Mouse (Mus musculus) c-Kit-positive CD71-positive TER-119-positive erythroid progenitor cells, embryonic 14.5 days (primary cell): ENCODE results near the gene Dynlrb2.

Experiments used
- DNase-seq: peaks from one replicate; pipeline ENCODE4 v3.0.0-alpha.2; 2013; ENCODE audit warnings: low spot score

Dynlrb2 gene

DNA sequence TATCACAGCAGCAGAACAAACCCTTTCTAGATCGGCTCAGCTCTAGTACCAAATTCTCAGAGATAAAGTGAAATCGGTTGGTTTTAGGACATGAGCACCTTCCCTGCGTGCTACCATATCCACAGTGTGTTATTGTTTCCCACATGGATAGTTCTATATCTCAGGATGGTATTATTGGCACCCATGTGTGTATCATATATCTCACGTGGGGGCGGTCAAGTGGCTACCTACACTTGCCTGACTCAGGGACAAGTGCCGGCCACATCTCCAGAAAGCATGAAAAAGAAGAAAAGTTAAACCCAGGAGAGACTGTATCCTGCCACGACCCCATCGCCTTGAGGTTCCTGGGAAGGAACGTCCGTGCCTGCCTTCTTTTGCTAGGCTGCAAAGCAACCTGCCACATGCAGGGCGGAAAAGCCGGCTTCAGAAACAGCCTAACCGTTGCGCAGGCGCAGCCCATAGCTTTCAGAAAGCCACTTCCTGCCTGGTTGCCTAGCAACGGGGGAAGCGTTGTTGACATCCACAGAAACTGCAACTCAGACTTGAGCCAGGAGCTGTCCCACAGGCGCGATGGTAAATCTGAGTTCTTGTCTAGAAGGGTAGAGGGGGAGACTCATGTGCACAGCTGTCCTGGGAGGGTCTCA, at the start of gene Dynlrb2:
Gene Dynlrb2, plus strand, starts transcription at position 498 of the 644 bp plus-strand sequence.
- peak; percentile 24 for DNase-seq

DNA sequence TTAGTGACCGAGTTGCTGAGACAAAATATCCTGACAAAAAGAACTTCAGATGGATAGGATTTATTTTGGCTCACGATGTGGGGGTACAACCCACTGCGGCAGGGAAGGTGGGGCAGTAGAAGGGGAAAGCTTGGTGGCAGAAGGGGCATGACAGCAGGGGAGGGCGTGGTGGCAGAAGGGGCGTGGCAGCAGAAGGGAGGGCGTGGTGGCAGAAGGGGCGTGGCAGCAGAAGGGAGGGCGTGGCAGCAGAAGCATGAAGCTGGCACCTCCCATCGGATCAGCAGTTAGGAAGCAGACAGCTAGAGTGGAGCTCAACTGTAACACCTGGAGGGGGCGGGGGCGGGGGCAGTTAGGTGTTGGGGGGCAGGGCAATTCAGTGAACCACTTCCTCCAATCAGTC, 46.2 kb upstream of the Dynlrb2 start:
- no peak for DNase-seq

- no peak for DNase-seq
Measured at GRCm38 (mm10) chr8:116461472-116461871, 43.3 kb upstream of the Dynlrb2 start.

DNA sequence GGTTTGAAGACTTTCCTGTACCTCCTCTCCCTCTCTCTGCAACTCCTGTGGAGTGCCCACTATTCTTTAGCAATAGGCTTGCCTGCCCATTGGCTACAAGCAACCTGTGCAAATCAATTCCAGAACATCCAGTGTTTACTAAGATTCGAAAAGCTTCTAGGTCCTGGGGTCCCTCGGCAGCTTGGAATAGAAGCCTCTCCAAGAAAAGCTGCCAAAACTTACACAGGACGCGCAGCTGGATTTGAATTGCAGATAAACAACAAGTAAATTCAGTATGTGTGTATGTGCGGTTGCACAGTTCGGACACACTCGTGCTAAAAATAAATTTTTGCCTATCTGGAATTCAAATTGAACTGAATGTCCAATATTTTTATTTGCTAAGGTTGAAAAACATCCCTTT, 38.2 kb upstream of the Dynlrb2 start:
- no peak for DNase-seq

DNA sequence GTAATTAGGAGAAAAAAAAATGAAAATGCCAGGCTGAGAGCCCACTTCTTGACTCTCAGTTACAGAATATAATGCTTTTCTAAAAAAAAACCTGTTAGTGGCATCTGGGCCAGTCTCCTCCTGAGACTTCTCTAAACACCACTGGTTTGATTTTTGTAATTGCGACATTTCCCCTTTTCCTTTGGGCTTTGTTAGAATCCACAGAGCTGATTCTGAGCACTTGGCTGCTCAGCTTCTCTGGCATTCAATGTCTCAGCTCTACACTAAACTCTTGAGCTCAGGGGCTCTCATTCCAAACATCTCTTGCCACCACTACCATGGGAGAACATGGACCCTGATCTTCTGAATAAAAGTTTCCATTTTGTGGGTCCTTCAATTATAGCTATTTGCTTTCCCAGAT, 37.7 kb upstream of the Dynlrb2 start:
- DNase-seq, result no peak

DNA sequence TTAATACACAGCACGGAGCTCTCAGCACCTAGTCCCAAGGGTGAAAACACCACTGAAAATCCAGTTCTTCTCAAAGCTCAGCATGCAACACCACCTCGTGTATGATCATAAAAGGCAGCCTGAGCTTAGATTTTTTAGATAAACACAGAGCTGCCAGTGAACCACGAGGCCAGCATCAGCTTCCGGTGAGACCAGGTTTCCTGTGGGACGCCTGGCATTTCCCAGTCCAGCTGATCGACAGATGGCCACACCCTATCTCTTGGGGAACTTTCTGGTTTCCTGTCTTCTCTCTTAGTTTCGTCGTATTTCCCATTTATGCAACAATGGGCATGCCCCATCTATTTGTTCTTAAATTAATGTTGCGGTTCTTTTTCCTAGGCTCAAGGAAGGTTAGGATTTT, 26.8 kb upstream of the Dynlrb2 start:
- DNase-seq, result no peak

DNA sequence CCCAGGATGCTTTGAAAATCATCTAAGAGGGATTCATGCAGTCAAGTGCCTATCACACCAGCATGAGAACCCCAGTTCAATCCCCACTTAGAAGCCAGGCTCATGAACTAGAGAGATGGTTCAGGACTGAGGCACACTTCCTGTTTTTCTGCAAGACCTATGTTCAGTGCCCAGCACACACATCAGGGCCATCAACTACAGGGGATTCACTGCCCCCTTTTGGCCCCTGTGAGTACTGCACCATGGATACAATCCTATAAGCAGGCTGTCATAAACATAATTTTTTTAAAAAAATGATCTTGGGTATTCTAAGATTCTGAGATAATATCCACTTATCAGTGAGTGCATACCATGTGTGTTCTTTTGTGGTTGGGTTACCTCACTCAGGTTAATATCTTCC, 26.1 kb upstream of the Dynlrb2 start:
- no peak for DNase-seq

DNA sequence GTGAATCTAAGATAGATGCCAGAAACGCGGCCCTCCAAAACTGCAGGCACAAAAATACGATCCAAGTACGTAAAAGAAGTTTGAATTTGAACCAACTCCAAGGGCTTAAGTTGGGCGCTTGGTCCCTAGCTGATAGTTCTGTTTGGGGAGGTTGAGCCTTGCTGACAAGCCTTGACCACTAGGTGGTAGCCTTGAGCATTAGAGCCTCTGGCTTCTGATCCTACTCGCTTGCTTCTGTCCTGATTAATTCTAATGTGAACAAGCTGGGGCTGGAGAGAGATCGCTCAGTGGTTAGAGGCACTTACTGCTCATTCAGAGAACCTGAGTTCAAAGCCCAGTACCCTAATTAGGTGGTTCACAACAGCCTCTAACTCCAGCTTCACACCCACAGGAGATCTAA, 23.9 kb upstream of the Dynlrb2 start:
- peak; percentile 16 for DNase-seq

DNA sequence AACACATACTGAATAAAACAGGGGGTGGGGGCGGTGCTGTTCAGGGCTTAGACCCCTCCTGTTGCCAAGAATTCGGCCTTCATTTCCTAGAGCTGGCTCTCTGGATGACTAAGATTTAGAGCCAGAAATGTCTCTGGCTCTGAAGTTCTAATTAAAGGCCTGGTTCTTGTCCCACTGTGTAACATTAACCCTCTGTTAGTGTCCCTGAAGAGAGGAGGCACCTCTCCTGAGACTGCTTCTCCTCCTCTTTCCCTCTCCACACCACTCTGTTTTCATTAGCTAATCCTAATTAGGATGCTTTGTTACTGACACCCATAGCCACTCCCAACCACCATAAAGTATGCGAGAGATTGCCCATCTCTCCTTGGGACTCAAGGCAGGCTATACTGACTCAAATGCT, 22.0 kb upstream of the Dynlrb2 start:
- no peak for DNase-seq

DNA sequence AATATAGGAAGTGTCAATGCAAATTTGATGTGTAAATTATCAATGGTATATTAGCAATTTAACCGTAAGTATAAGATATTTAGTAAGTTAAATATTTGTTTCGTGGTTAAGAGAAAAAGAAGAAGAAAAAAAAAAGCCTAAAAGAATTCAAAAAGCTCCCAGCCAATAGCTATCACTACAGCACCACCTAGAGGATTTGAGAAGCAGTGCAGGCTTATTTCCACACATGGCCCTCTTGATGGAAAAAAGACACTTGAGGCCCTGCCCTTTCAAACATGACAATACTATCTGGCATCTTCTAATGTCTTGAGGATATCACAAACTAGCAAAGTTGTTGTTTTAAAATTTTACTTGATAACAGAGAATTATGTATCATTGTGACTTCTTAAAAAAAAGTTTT, 20.7 kb upstream of the Dynlrb2 start:
- no peak for DNase-seq

DNA sequence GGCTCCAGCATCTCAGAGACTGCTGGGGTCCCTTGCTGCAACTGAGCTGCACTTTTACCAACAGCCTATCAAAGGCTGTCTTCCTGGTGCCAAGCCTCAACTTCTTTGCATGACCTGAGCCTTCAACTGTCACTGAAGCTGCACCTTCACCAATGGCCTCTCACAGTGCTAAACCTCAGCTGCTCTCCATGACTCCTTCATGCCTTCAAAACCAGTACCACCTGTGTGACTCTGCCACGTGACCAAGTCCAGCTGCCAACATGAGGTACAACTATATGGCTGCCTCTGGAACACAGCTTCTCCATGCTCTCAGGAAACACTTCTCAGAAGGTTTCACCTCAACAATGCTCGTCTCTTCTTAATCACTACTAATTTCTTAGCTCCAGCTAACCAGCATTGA, 16.2 kb upstream of the Dynlrb2 start:
- no peak for DNase-seq

- no peak for DNase-seq
Measured at GRCm38 (mm10) chr8:116500057-116500809, 4.5 kb upstream of the Dynlrb2 start.

- DNase-seq, result no peak
Measured at GRCm38 (mm10) chr8:116508721-116509120, 3.9 kb downstream of the Dynlrb2 start.

DNA sequence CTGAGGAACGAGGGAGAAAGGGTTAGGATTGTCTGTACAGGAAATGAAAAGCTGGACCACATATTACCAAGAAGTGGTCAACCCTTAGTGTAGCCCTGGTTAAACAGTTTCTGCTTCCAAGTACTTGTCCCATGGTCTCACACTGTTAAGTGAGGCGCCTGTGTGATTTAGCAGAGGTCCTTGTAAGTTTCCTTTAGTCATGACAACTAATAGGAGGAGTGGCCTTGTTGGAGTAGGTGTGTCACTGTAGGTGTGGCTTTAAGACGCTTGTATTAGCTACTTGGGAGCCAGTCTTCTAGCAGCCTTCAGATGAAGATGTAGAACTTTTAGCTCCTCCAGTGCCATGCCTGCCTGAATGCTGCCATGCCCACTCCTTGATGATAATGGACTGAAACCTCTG, 4.5 kb downstream of the Dynlrb2 start:
- DNase-seq, result no peak

DNA sequence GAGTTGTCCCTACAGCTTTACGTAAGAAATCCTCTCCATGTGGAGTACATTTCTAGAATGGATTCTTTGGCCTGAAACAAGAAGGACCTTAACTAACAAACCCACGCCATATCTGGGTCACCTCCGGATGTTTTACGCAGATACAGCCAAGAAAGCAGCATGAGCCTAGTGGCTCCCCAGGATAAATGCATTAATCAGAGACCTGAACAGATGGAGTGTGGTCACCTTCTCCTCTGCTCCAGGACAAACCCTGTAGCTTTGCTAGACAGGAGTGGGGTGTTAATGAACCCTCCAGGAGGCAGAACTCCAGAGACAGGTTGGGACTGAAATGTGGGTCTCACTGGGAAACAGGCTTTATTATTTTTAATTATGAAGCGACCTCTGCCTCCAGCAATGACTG, 14.9 kb downstream of the Dynlrb2 start:
- DNase-seq, result no peak

- no peak for DNase-seq
Measured at GRCm38 (mm10) chr8:116521208-116521607, 16.4 kb downstream of the Dynlrb2 start.

GRCm38 (mm10) chr8:116521641-116522040, 16.9 kb downstream of the Dynlrb2 start:
- DNase-seq, result no peak

- DNase-seq, result no peak
Measured at GRCm38 (mm10) chr8:116522104-116522767, 17.5 kb downstream of the Dynlrb2 start.

DNA sequence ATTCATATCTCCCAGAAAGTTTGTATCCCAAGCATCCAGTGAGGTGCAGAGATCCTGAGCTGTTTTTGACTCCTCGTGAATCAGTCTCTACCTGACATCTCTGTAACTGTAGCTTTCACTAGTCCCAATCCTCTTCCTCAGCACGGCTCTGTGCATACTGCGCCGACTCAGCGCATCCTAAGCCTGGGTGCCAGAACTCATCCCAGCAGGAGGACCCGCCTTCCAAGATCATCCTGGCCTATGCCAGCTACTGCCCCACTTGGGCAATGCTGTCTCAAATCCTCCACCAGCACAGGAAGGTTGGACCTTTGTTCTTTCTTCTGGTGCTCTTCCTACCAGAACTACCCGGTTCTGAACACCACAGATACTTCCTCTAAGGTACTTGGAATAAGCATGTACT, 20.1 kb downstream of the Dynlrb2 start:
- DNase-seq, result no peak

DNA sequence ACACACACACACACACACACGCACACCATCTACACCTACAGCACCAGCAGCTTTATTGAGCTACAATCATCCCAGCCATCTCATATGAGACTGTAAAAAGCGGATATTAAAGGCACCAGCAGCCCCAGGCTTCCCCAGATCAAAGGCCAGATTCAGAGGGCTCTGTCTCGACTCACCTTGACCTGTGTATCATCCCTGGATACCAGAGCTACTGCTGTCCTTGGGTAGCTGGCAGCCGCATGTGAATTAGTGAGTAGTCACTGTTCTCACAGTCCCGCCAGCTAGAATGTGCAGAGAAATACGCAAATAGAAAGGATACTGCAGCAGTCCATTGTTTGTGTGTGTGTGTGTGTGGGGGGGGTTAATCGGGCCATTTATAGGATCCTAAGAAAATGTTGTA, 24.0 kb downstream of the Dynlrb2 start:
- no peak for DNase-seq

DNA sequence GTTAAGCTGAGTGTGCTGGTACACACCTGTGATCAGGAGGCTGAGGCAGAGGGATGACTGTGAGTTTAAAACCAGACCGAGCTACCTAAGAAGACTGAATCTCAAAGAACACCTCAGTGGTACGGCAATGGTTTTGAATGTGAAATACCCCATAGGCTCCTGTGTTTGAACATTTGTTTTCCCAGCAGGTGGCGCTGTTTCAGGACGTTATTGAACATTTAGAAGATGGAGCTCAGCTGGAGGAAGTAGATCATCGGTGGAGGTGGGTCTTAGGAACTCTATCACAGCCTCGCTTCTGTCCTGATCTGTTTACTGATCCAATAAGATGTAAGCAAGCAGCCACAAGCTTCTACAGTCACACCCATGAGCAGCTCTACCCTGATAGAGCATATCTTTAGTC, 28.3 kb downstream of the Dynlrb2 start:
- DNase-seq, result no peak

DNA sequence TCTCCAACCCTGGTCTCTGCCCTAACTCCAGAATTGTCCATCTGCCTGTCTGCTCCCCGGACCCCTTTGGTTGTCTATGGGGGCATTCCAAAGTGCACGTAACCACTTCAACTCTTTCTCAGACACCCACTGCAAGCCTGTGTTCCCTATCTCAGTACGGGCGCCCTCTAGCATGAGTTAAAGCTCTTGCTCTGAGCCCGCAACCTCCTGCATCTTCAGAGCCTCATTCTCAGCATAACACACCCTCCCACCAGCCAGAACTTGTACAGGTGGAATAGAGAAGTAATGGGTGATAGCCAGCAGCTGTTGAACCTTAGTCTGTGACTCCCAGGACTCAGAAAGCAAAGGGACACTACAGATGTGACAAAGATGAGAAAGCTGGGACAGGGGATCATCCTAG, 32.0 kb downstream of the Dynlrb2 start:
- DNase-seq, result no peak

DNA sequence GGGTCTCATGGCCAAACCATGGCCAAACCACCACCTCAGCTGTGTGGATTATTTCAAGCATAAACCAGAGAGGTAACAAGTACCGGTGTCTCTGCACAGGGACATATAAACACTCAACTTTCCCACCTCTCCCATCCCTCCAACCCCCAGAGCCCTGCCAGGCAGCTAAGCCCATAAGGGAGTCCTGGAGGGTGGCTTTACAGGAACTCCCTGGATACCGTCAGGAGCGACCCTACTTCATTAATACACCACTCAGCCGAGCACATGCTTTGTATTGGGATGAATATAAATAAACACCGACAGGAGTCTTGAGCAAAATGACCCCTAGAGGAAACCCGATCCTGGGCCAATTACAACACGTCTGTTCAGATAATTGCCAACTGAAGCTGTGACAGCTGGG, 34.0 kb downstream of the Dynlrb2 start:
- no peak for DNase-seq
